Mouse (Mus musculus): ENCODE measurements at regions not wholly inside any gene's neighbourhood (a gene's known extent, or its start where the extent isn't known, plus 50 kb on each side); places are given as distances from the start of the nearest gene placed in this dataset.

GRCm38 (mm10) chr15:7016018-7016417, 74.4 kb upstream of the Lifr start:
- H3K36me3 ChIP-seq (replicated peaks) = no peaks in the 10 kb centered on the region
- no peak for TF ChIP-seq POLR2AphosphoS5 (IDR thresholded peaks at IDR 0.05; ENCODE audit: insufficient replicate concordance, low read depth, low read length)
- no peak for TF ChIP-seq CTCF (IDR thresholded peaks at IDR 0.05; ENCODE audit: low read depth, low read length)
- TF ChIP-seq GATA1 (IDR thresholded peaks at IDR 0.05; ENCODE audit: borderline replicate concordance, low read length) = no peak
- no peak for TF ChIP-seq GATA2 (IDR thresholded peaks at IDR 0.05; ENCODE audit: borderline replicate concordance, low read depth, low read length)
- TF ChIP-seq TAL1 (conservative IDR thresholded peaks at IDR 0.05; ENCODE audit: low read depth, low read length) = no peak
- no peak for DNase-seq (ENCODE audit: low spot score)
- peaks cover 4% of the 10 kb centered on the region; the same call in 1 of the 2 replicates for H3K27me3 ChIP-seq (ENCODE audit: insufficient read depth, low read length)
- no peak overlapping the region for H3K4me3 ChIP-seq (ENCODE audit: low read depth, low read length)
- no peaks in the 10 kb centered on the region for H3K9me3 ChIP-seq (replicated peaks)
- H3K4me1 ChIP-seq (ENCODE audit: insufficient read depth, low read depth, low read length) = no peaks in the 10 kb centered on the region
- ATAC-seq (ENCODE audit: extremely low read depth, insufficient number of reproducible peaks, low FRiP score, poor library complexity, severe bottlenecking) = no peak

DNA sequence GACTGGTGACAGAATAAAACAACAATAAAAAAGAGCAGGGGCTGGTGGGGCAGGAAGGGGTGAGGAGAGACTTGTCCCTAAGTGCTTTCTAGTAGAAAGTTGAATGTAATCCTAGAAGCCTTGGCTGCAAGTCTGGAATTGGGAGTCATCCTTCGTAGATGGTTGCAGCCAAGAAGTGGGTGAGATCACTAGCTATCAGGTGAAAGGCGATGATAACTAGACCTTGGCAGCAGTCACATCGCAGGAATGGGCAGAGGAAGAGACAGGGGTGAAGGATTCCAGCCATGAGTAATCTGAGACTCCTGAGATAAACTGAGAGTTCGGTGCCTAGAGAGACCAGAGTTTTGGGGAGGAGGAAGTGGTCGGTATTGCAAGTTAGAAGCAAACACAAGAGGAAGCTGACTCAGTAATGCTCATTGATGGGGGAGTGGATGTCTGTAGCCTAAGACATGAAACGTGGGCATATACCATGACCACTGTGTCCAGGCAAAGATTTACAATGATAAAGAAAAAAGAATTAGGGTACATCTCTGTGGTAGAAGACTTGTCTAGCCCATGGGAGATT, 73.1 kb upstream of the Lifr start:
- no peaks in the 10 kb centered on the region for H3K4me1 ChIP-seq (ENCODE audit: insufficient read depth, low read depth, low read length)
- DNase-seq (ENCODE audit: low spot score) (no peak), ATAC-seq (ENCODE audit: extremely low read depth, insufficient number of reproducible peaks, low FRiP score, poor library complexity, severe bottlenecking) (no peak)
- peaks cover 4% of the 10 kb centered on the region; the same call in 1 of the 2 replicates for H3K27me3 ChIP-seq (ENCODE audit: insufficient read depth, low read length)
- TF ChIP-seq POLR2AphosphoS5 (IDR thresholded peaks at IDR 0.05; ENCODE audit: insufficient replicate concordance, low read depth, low read length) = no peak
- no peak for TF ChIP-seq TAL1 (conservative IDR thresholded peaks at IDR 0.05; ENCODE audit: low read depth, low read length)
- no peak for TF ChIP-seq CTCF (IDR thresholded peaks at IDR 0.05; ENCODE audit: low read depth, low read length)
- no peak for TF ChIP-seq GATA2 (IDR thresholded peaks at IDR 0.05; ENCODE audit: borderline replicate concordance, low read depth, low read length)
- no peak for TF ChIP-seq GATA1 (IDR thresholded peaks at IDR 0.05; ENCODE audit: borderline replicate concordance, low read length)
- H3K36me3 ChIP-seq (replicated peaks) = no peaks in the 10 kb centered on the region
- no peaks in the 10 kb centered on the region for H3K9me3 ChIP-seq (replicated peaks)
- H3K4me3 ChIP-seq (ENCODE audit: low read depth, low read length) = no peak overlapping the region

GRCm38 (mm10) chr15:7022660-7023059, 67.8 kb upstream of the Lifr start:
- ATAC-seq (ENCODE audit: extremely low read depth, insufficient number of reproducible peaks, low FRiP score, poor library complexity, severe bottlenecking) (no peak), DNase-seq (ENCODE audit: low spot score) (no peak)
- Histone ChIP-seq H3K27me3 (ENCODE audit: insufficient read depth, low read length) (peaks cover 5% of the 10 kb centered on the region; the same call in 1 of the 2 replicates), H3K36me3 (replicated peaks) (no peaks in the 10 kb centered on the region), H3K9me3 (replicated peaks) (no peaks in the 10 kb centered on the region), H3K4me3 (ENCODE audit: low read depth, low read length) (no peak overlapping the region), H3K4me1 (ENCODE audit: insufficient read depth, low read depth, low read length) (no peaks in the 10 kb centered on the region)
- TF ChIP-seq POLR2AphosphoS5 (IDR thresholded peaks at IDR 0.05; ENCODE audit: insufficient replicate concordance, low read depth, low read length) = no peak
- no peak for TF ChIP-seq GATA1 (IDR thresholded peaks at IDR 0.05; ENCODE audit: borderline replicate concordance, low read length)
- TF ChIP-seq CTCF (IDR thresholded peaks at IDR 0.05; ENCODE audit: low read depth, low read length) = no peak
- TF ChIP-seq GATA2 (IDR thresholded peaks at IDR 0.05; ENCODE audit: borderline replicate concordance, low read depth, low read length) = no peak
- TF ChIP-seq TAL1 (conservative IDR thresholded peaks at IDR 0.05; ENCODE audit: low read depth, low read length) = no peak

DNA sequence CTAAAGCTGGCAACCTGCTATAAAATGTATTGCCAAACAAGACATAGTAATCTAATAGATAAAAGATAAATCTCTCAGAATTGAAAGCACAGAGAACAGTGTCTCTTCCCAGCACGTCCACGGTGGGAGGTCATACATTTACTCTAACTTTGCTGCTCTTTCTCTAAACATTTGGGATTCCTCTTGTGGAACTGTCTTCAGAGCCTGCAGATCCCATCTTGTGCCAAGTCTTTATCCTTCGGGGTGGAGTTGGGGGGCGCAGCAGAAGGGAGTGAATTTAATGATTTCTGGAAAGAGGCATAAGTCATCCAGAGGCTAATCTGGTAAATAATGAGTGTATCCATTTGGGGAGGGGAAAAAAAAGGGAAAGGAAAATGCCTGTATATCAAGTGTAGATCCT, 65.2 kb upstream of the Lifr start:
- H3K4me1 ChIP-seq (ENCODE audit: insufficient read depth, low read depth, low read length) = no peaks in the 10 kb centered on the region
- H3K9me3 ChIP-seq (replicated peaks) = no peaks in the 10 kb centered on the region
- no peaks in the 10 kb centered on the region for H3K36me3 ChIP-seq (replicated peaks)
- H3K4me3 ChIP-seq (ENCODE audit: low read depth, low read length) = no peak overlapping the region
- no peak for ATAC-seq (ENCODE audit: extremely low read depth, insufficient number of reproducible peaks, low FRiP score, poor library complexity, severe bottlenecking)
- TF ChIP-seq GATA2 (IDR thresholded peaks at IDR 0.05; ENCODE audit: borderline replicate concordance, low read depth, low read length) (no peak), GATA1 (IDR thresholded peaks at IDR 0.05; ENCODE audit: borderline replicate concordance, low read length) (no peak), TAL1 (conservative IDR thresholded peaks at IDR 0.05; ENCODE audit: low read depth, low read length) (no peak), CTCF (IDR thresholded peaks at IDR 0.05; ENCODE audit: low read depth, low read length) (no peak), POLR2AphosphoS5 (IDR thresholded peaks at IDR 0.05; ENCODE audit: insufficient replicate concordance, low read depth, low read length) (no peak)
- DNase-seq (ENCODE audit: low spot score) = no peak
- peaks cover 7% of the 10 kb centered on the region; the same call in 1 of the 2 replicates for H3K27me3 ChIP-seq (ENCODE audit: insufficient read depth, low read length)

DNA sequence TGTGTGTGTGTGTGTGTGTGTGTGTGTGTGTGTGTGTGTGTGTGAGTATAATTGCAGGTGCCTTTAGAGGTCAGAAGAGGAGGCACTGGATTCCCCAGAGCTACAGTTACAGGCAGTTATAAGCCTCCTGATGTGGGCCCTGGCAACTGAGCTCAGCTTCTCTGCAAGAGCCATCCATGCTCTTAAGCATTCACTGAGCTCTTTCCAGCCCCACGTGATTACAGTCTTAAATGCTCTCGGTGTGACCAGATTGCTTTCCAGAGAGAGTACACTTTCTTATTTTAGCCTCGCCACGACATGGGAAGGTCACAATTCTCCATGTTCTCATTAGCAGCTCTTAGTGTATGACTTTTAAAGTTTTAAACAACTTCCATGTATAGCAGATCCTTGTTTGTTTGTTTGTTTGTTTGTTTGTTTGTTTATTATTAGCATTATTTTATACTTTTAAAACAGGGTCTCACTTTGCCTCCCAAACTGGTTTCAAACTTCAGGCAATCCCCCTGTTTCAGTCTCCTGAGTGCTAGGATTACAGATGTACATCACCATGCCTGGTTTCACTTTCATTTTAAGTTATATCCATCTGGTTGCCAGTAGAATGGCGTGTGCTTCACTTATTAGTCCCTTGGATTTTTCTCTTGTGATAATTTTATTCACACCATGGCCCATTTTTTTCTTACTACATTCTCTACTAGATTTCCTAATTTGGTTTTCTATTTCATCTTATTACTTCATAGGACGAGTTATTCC, 58.9 kb upstream of the Lifr start:
- TF ChIP-seq CTCF (IDR thresholded peaks at IDR 0.05; ENCODE audit: low read depth, low read length) (no peak), TAL1 (conservative IDR thresholded peaks at IDR 0.05; ENCODE audit: low read depth, low read length) (no peak), GATA1 (IDR thresholded peaks at IDR 0.05; ENCODE audit: borderline replicate concordance, low read length) (no peak)
- peaks cover 6% of the 10 kb centered on the region; the same call in 1 of the 2 replicates for H3K27me3 ChIP-seq (ENCODE audit: insufficient read depth, low read length)
- ATAC-seq (ENCODE audit: extremely low read depth, insufficient number of reproducible peaks, low FRiP score, poor library complexity, severe bottlenecking) (no peak), DNase-seq (ENCODE audit: low spot score) (no peak)
- peak overlapping the region; percentile 40; the same call in 1 of the 2 replicates for H3K4me3 ChIP-seq (ENCODE audit: low read depth, low read length)
- peaks cover 3% of the 10 kb centered on the region for H3K4me1 ChIP-seq (ENCODE audit: insufficient read depth, low read depth, low read length)
- H3K9me3 ChIP-seq (replicated peaks) = no peaks in the 10 kb centered on the region
- H3K36me3 ChIP-seq (replicated peaks) = no peaks in the 10 kb centered on the region

- no peak overlapping the region for H3K4me3 ChIP-seq (ENCODE audit: low read depth, low read length)
- H3K9me3 ChIP-seq (replicated peaks) = no peaks in the 10 kb centered on the region
- ATAC-seq (ENCODE audit: extremely low read depth, insufficient number of reproducible peaks, low FRiP score, poor library complexity, severe bottlenecking) = no peak
- TF ChIP-seq TAL1 (conservative IDR thresholded peaks at IDR 0.05; ENCODE audit: low read depth, low read length) = no peak
- no peak for TF ChIP-seq CTCF (IDR thresholded peaks at IDR 0.05; ENCODE audit: low read depth, low read length)
- no peak for TF ChIP-seq GATA2 (IDR thresholded peaks at IDR 0.05; ENCODE audit: borderline replicate concordance, low read depth, low read length)
- no peak for TF ChIP-seq POLR2AphosphoS5 (IDR thresholded peaks at IDR 0.05; ENCODE audit: insufficient replicate concordance, low read depth, low read length)
- TF ChIP-seq GATA1 (IDR thresholded peaks at IDR 0.05; ENCODE audit: borderline replicate concordance, low read length) = no peak
- DNase-seq (ENCODE audit: low spot score) = no peak
- no peaks in the 10 kb centered on the region for H3K36me3 ChIP-seq (replicated peaks)
- 0 out of 2 replicates have a peak, but pooled peaks cover 10% of the 10 kb centered on the region for H3K27me3 ChIP-seq (ENCODE audit: insufficient read depth, low read length)
- H3K4me1 ChIP-seq (ENCODE audit: insufficient read depth, low read depth, low read length) = no peaks in the 10 kb centered on the region
These were observed 52.9 kb upstream of the Lifr start for GRCm38 (mm10) chr15:7037475-7037874.
